Mouse (Mus musculus) small intestine, adult 2 months (tissue): ENCODE measurements at regions not wholly inside any gene's neighbourhood (a gene's known extent, or its start where the extent isn't known, plus 50 kb on each side); places are given as distances from the start of the nearest gene placed in this dataset.

ENCODE experiments used
- CTCF ChIP-seq: fragments of 200-500 bp; IDR thresholded peaks from 2 replicates; pipeline ENCODE4 v1.5.1; 2012; ENCODE audit warnings: low read depth, mild to moderate bottlenecking, control low read depth, inconsistent platforms, low read length, moderate library complexity, mixed read lengths; ENCODE audit not compliant: insufficient replicate concordance, insufficient read length; ENCODE audit errors: extremely low read depth
- POLR2A ChIP-seq: fragments of 200-500 bp; IDR thresholded peaks from 2 replicates; pipeline ENCODE4 v1.6.1; 2012; ENCODE audit warnings: low read depth, mild to moderate bottlenecking, control low read depth, inconsistent platforms, low read length, moderate library complexity

DNA sequence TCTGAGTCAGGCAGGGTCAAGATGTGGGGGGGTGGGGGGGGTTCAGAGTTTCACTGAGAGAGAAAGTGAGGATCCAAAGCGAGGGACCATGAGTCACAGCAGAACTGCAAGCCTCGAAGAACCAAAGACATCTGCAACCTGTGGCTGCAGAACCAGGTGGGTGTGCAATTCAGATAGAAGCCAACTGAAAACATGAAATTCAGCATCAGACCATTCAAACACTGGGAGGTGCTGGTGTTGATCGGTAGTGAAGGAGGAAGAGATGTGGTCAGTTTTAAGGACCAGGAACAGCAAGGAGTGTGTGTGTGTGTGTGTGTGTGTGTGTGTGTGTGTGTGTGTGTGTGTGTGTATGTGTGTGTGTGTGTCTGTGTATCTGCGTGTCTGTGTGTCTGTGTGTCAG is 53.8 kb upstream of the Cd44 start:
- no peak for TF ChIP-seq CTCF
- TF ChIP-seq POLR2A, result no peak
